Mouse (Mus musculus) MEL (cell line): ENCODE results near the gene Gm6217. TPM values are rescaled to one million over a fixed set of nuclear protein-coding genes. Genes with fewer than 3 reads are reported as not detected.

ENCODE experiments used
- DNase-seq: peaks from one replicate; pipeline ENCODE4 v3.0.0; 2011; ENCODE audit warnings: low read depth, low spot score
- H3K27ac ChIP-seq: 2 replicates; pipeline ENCODE4 v1.5.1; 2012; ENCODE audit warnings: low read depth, mild to moderate bottlenecking, control low read depth, low read length, moderate library complexity; ENCODE audit not compliant: control insufficient read depth
- H3K27me3 ChIP-seq, 2 experiments: fragments of 150-350 bp in 1 of 2; sonication (generic) in 1 of 2; 2 replicates each; pipeline ENCODE4 v1.6.1; 2012; ENCODE audit warnings: low read length in 2 of 2, mild to moderate bottlenecking in 2 of 2, improper control_type of control experiment in 1 of 2, moderate library complexity in 1 of 2; ENCODE audit not compliant: insufficient read depth in 2 of 2, control insufficient read depth in 1 of 2
- H3K36me3 ChIP-seq, 2 experiments: 2 replicates each; pipeline ENCODE4 v1.6.1; 2012 to 2014; ENCODE audit warnings: low read length in 2 of 2, improper control_type of control experiment in 1 of 2, inconsistent platforms in 1 of 2, mild to moderate bottlenecking in 1 of 2; ENCODE audit not compliant: insufficient read depth in 2 of 2, control insufficient read depth in 1 of 2
- H3K4me1 ChIP-seq, 2 experiments: fragments of 150-350 bp in 1 of 2; sonication (generic) in 1 of 2; 2 replicates each; pipeline ENCODE4 v1.6.1; 2012; ENCODE audit warnings: low read length in 2 of 2, improper control_type of control experiment in 1 of 2, mild to moderate bottlenecking in 1 of 2; ENCODE audit not compliant: insufficient read depth in 2 of 2, control insufficient read depth in 1 of 2
- H3K4me3 ChIP-seq, 2 experiments: fragments of 150-350 bp in 1 of 2; sonication (generic) in 1 of 2; 2 replicates each; pipeline ENCODE4 v1.5.1; 2012; ENCODE audit warnings: low read depth in 2 of 2, low read length in 2 of 2, mild to moderate bottlenecking in 2 of 2, moderate library complexity in 2 of 2, control low read depth in 1 of 2, improper control_type of control experiment in 1 of 2; ENCODE audit not compliant: control insufficient read depth in 1 of 2, insufficient read depth in 1 of 2
- H3K79me2 ChIP-seq: 2 replicates; pipeline ENCODE4 v1.6.1; 2012; ENCODE audit warnings: mild to moderate bottlenecking, low read length, moderate library complexity; ENCODE audit not compliant: control insufficient read depth, poor library complexity, insufficient read depth
- H3K9ac ChIP-seq: 2 replicates; pipeline ENCODE4 v1.6.1; 2012; ENCODE audit warnings: low read depth, mild to moderate bottlenecking, control low read depth, low read length, moderate library complexity; ENCODE audit not compliant: control insufficient read depth, poor library complexity, severe bottlenecking
- H3K9me3 ChIP-seq: fragments of 150-350 bp; sonication (generic); replicated peaks from 2 replicates; pipeline ENCODE4 v1.6.1; 2012; ENCODE audit warnings: mild to moderate bottlenecking, low read length, improper control_type of control experiment, moderate library complexity; ENCODE audit not compliant: insufficient read depth
- CHD2 ChIP-seq: IDR thresholded peaks from 2 replicates; pipeline ENCODE4 v1.6.1; 2011; ENCODE audit warnings: low read length, improper control_type of control experiment
- CTCF ChIP-seq, 3 experiments: IDR thresholded peaks in 2 of 3; conservative IDR thresholded peaks in 1 of 3; 2 replicates each; pipeline ENCODE4 v1.5.1; 2011 to 2012; ENCODE audit warnings: low read length in 3 of 3, low read depth in 2 of 3, mild to moderate bottlenecking in 2 of 3, improper control_type of control experiment in 1 of 3, inconsistent platforms in 1 of 3, mixed read lengths in 1 of 3, moderate library complexity in 1 of 3; ENCODE audit not compliant: control insufficient read depth in 1 of 3, insufficient read depth in 1 of 3, poor library complexity in 1 of 3, severe bottlenecking in 1 of 3
- E2F4 ChIP-seq: IDR thresholded peaks from 2 replicates; pipeline ENCODE4 v1.6.1; 2011; ENCODE audit warnings: low read depth, low read length, improper control_type of control experiment, borderline replicate concordance
- EP300 ChIP-seq, 2 experiments: IDR thresholded peaks; 2 replicates each; pipeline ENCODE4 v1.6.1; 2011; ENCODE audit warnings: improper control_type of control experiment in 2 of 2, low read length in 2 of 2, low read depth in 1 of 2, mild to moderate bottlenecking in 1 of 2
- GABPA ChIP-seq: IDR thresholded peaks from 2 replicates; pipeline ENCODE4 v1.6.1; 2012; ENCODE audit warnings: low read depth, mild to moderate bottlenecking, inconsistent platforms, low read length, improper control_type of control experiment, moderate library complexity
- HCFC1 ChIP-seq: IDR thresholded peaks from 2 replicates; pipeline ENCODE4 v1.6.1; 2012; ENCODE audit warnings: low read depth, mild to moderate bottlenecking, inconsistent platforms, low read length, improper control_type of control experiment, moderate library complexity
- JUND ChIP-seq: IDR thresholded peaks from 2 replicates; pipeline ENCODE4 v1.6.1; 2011; ENCODE audit warnings: low read depth, mild to moderate bottlenecking, improper control_type of control experiment, low read length
- KAT2A ChIP-seq: conservative IDR thresholded peaks from 2 replicates; pipeline ENCODE4 v1.6.1; 2012; ENCODE audit warnings: low read depth, low read length, improper control_type of control experiment, inconsistent platforms
- MAFK ChIP-seq: IDR thresholded peaks from 2 replicates; pipeline ENCODE4 v1.6.1; 2011; ENCODE audit warnings: low read depth, mild to moderate bottlenecking, low read length, improper control_type of control experiment, borderline replicate concordance
- MAZ ChIP-seq: IDR thresholded peaks from 2 replicates; pipeline ENCODE4 v1.6.1; 2012; ENCODE audit warnings: low read depth, mild to moderate bottlenecking, inconsistent platforms, low read length, improper control_type of control experiment
- MYC ChIP-seq: IDR thresholded peaks from 2 replicates; pipeline ENCODE4 v1.6.1; 2011; ENCODE audit warnings: low read depth, mild to moderate bottlenecking, low read length, improper control_type of control experiment, moderate library complexity
- NELFE ChIP-seq: IDR thresholded peaks from 2 replicates; pipeline ENCODE4 v1.6.1; 2011; ENCODE audit warnings: low read depth, low read length, improper control_type of control experiment
- POLR2AphosphoS2 ChIP-seq: IDR thresholded peaks from 2 replicates; pipeline ENCODE4 v1.6.1; 2011; ENCODE audit warnings: low read length, improper control_type of control experiment
- RAD21 ChIP-seq: IDR thresholded peaks from 2 replicates; pipeline ENCODE4 v1.6.1; 2011; ENCODE audit warnings: mild to moderate bottlenecking, low read depth, low read length, improper control_type of control experiment
- RCOR1 ChIP-seq: IDR thresholded peaks from 2 replicates; pipeline ENCODE4 v1.6.1; 2012; ENCODE audit warnings: low read depth, mild to moderate bottlenecking, inconsistent platforms, low read length, improper control_type of control experiment
- SIN3A ChIP-seq: IDR thresholded peaks from 2 replicates; pipeline ENCODE4 v1.6.1; 2012; ENCODE audit warnings: low read length, improper control_type of control experiment, inconsistent platforms
- SMC3 ChIP-seq: IDR thresholded peaks from 2 replicates; pipeline ENCODE4 v1.6.1; 2011; ENCODE audit warnings: low read depth, low read length, improper control_type of control experiment
- TAL1 ChIP-seq: IDR thresholded peaks from 2 replicates; pipeline ENCODE4 v1.6.1; 2012; ENCODE audit warnings: mild to moderate bottlenecking, inconsistent platforms, low read length, moderate library complexity, mixed read lengths
- TBP ChIP-seq: IDR thresholded peaks from 2 replicates; pipeline ENCODE4 v1.8.0; 2011; ENCODE audit warnings: low read depth, low read length, improper control_type of control experiment
- USF1 ChIP-seq: IDR thresholded peaks from 2 replicates; pipeline ENCODE4 v1.6.1; 2014; ENCODE audit warnings: low read depth, mild to moderate bottlenecking, inconsistent platforms, low read length, improper control_type of control experiment, moderate library complexity
- ZC3H11A ChIP-seq: IDR thresholded peaks from 2 replicates; pipeline ENCODE4 v1.6.1; 2012; ENCODE audit warnings: low read depth, mild to moderate bottlenecking, inconsistent platforms, low read length, improper control_type of control experiment
- ZKSCAN1 ChIP-seq: IDR thresholded peaks from 2 replicates; pipeline ENCODE4 v1.6.1; 2012; ENCODE audit warnings: low read depth, mild to moderate bottlenecking, inconsistent platforms, low read length, improper control_type of control experiment, moderate library complexity
- ZMIZ1 ChIP-seq: IDR thresholded peaks from 2 replicates; pipeline ENCODE4 v1.6.1; 2012; ENCODE audit warnings: low read depth, mild to moderate bottlenecking, inconsistent platforms, low read length, improper control_type of control experiment, moderate library complexity
- polyA plus RNA-seq, 2 experiments: library from polyadenylated mRNA; stranded (reverse) in 1 of 2; unstranded in 1 of 2; fragments of >175 nt in 1 of 2; fragments of >200 nt in 1 of 2; gene quantifications; 2 replicates each; pipeline versions ENCODE4 v1.2.1 to v1.2.4; 2012; ENCODE audit warnings: low replicate concordance in 2 of 2, low read depth in 1 of 2; ENCODE audit not compliant: insufficient read length in 2 of 2, insufficient read depth in 1 of 2, missing spikeins in 1 of 2
- total RNA-seq: library from RNA; depleted of rRNA; stranded (reverse); fragments of 300-350 nt; gene quantifications from 2 replicates; pipeline ENCODE4 v1.2.3, GENCODE M21; 2012

Gene Gm6217
- total and polyA plus RNA-seq, 3 experiments: not detected

- no peak overlapping the region for H3K27ac ChIP-seq
- H3K4me3 ChIP-seq: no peak overlapping the region
- no peaks in the 10 kb centered on the region for H3K36me3 ChIP-seq
- TF ChIP-seq JUND (no peak), EP300 (IDR thresholded peaks at IDR 0.05; ENCODE audit: low read depth in 1 of 2, low read length in 2 of 2) (no peak), SIN3A (no peak), HCFC1 (no peak), CHD2 (no peak), POLR2AphosphoS2 (no peak), NELFE (no peak)
- H3K9ac ChIP-seq: no peak overlapping the region
- no peak for DNase-seq
- H3K4me1 ChIP-seq: no peaks in the 10 kb centered on the region
- no peaks in the 10 kb centered on the region for H3K79me2 ChIP-seq
- no peaks in the 10 kb centered on the region for H3K9me3 ChIP-seq
- H3K27me3 ChIP-seq: peaks cover 0 to 3% of the 10 kb centered on the region in 2 experiments; a peak in 2 of 4 replicates
Measured at GRCm38 (mm10) chr1:82972046-82972445, 40.8 kb upstream of the Gm6217 start.

- Histone ChIP-seq H3K79me2 (no peaks in the 10 kb centered on the region), H3K36me3 (no peaks in the 10 kb centered on the region), H3K27me3 (peaks cover 0 to 2% of the 10 kb centered on the region in 2 experiments; a peak in 1 of 4 replicates), H3K4me1 (no peaks in the 10 kb centered on the region), H3K4me3 (no peak overlapping the region), H3K9me3 (no peaks in the 10 kb centered on the region), H3K9ac (no peak overlapping the region), H3K27ac (no peak overlapping the region)
- TF ChIP-seq ZC3H11A: no peak
- TF ChIP-seq JUND: no peak
- no peak for TF ChIP-seq CTCF (IDR thresholded peaks at IDR 0.05 in 2 of 3, conservative IDR thresholded peaks at IDR 0.05 in 1 of 3; ENCODE audit: control insufficient read depth in 1 of 3, insufficient read depth in 1 of 3, low read depth in 2 of 3, low read length in 3 of 3, poor library complexity in 1 of 3, severe bottlenecking in 1 of 3)
- no peak for TF ChIP-seq TAL1
- no peak for TF ChIP-seq RCOR1
- no peak for TF ChIP-seq MAFK
- no peak for TF ChIP-seq GABPA
- no peak for TF ChIP-seq SIN3A
- TF ChIP-seq MAZ: no peak
- TF ChIP-seq EP300 (IDR thresholded peaks at IDR 0.05; ENCODE audit: low read depth in 1 of 2, low read length in 2 of 2): no peak
- no peak for TF ChIP-seq E2F4
- TF ChIP-seq KAT2A: no peak
- TF ChIP-seq ZMIZ1: no peak
- TF ChIP-seq TBP: no peak
- TF ChIP-seq MYC: no peak
- no peak for TF ChIP-seq SMC3
- no peak for TF ChIP-seq RAD21
- no peak for TF ChIP-seq USF1
- no peak for TF ChIP-seq HCFC1
- TF ChIP-seq ZKSCAN1: no peak
- DNase-seq: no peak
Measured at GRCm38 (mm10) chr1:82966413-82966812, 35.2 kb upstream of the Gm6217 start.
